Mouse (Mus musculus) cerebellum, adult 11-12 months (tissue): ENCODE results near the gene Frmd4b.
"Not testable (repeated sequence)": the region's sequence is repeated elsewhere in the genome, so short reads cannot be mapped to it uniquely, and the experiment has no call there.

ENCODE experiments used
- DNase-seq: peaks from one replicate; pipeline ENCODE4 v3.0.0; 2022

The Frmd4b gene

DNA sequence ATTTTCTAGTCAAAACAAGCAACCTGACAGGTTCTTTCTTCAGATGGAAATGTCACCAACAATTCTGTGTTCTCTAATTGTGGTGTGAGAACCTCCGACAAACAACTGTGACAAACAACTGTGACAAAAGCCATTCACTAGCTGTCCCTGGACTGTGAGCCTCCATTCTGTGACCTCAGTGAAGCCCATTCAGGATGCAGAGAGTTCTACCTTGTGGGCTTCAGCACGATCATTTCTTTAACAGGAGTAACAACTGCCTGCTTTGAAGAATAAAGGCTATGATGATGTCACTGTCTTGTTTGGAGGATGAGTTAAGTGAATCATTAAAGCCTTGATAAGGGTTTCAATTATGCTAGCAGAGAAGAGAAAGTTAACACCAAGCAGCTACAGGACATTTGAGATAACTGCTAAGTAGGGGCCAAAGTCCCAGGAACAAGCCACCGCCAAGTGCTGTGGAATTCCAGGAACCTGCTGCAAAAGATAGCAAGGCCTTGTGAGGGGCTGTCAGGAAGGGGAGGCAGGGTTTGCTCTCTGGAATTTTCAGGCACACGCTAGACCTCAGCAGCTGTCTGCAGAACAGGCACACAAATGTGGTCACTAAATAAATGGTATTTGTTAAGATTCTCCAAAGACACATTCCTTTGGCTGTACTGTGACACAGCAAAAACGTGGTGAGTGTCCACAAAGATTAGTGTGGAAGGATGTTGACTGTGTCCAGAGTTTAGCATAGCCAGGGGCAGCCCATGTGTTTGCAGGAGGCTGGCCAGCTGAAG lies 207.7 kb downstream of the Frmd4b start:
- DNase-seq = no peak

DNA sequence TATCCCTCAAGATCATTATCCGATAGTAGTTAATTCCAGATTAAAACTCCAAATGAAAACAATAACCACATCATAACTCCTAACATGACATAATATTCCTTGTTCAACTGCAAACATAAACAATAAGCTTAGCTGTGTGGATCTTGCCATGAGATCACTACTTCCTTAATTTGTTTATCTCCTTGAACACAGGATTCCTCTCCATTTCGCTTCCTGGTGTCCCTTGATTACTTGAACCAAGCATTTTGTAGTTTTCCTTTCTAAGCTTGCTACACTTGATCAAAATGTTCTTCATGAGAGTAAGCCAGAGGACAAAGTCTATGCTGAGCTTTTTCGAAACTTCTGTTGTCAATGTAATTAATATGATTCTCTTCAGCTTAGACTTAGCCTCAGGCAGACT lies 209.4 kb downstream of the Frmd4b start:
- DNase-seq = no peak

DNA sequence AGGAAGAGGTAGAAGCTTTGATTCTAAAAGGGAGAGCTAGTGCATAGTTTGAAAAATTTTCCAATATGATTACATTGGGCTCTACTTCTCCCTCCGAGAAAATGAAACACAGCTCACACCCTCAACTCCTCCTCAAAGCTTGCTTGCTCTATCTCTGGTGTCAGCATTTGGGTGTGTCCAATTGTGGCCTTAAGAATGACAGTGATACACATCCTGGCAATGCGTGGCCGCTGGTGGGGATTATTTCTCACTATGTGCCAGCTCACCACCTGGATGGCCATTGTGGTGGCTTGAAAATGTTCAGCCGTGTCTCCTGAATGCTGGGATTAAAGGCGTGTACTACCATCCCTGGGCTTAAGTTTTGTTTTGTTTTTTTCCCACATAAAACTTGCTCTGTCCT lies 209.9 kb downstream of the Frmd4b start:
- no peak for DNase-seq

DNA sequence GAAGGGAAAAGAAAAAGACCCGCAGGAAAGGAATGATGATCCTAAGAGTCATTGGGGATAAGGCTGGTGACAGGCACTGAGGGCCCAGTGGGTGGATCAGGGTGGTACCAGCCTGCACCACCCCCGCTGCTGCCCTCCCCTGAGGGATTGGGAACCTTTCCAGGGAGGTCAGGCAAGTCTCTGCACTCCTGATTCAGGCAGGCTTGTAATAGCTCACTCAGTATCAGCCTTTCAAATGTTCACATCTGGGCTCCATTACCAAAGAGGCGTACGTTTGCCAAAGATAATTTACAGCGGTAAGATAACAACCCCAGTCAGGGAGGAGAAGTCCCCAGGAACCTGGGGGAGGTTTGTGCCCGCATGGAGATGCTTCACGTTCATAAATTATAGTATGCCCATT lies 212.0 kb downstream of the Frmd4b start:
- peak; percentile 6 for DNase-seq

DNA sequence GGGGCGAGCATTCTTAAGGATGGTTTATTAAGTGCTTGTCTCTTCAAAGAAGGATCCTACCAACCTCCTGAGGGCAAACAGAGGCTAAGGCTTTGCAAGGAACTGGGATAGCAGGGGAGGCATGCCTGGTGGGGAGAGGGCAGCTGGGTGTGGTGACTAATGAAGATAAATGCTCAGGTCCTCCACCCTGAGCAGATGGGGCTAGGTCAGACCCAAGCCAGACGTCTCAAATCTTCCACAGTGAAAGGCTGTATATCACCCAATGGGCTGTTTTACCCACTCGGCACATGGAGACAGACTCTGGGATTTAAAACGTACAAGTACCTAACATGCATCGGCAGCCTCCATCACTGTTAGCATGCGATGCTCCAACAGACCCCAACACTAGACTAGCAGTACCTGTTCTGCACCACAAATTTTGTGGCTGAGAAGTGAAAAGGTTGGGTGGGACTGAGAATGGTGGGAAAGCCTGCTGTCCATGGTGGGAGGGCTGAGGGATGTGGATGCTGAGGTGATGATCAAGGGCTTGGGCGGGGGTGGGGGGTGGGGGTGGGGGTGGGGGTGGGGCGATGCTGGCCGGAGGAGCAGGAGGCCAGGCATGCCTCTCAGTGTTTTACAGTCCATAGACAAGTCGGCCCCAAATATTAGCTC lies 214.4 kb downstream of the Frmd4b start:
- DNase-seq = no peak

DNA sequence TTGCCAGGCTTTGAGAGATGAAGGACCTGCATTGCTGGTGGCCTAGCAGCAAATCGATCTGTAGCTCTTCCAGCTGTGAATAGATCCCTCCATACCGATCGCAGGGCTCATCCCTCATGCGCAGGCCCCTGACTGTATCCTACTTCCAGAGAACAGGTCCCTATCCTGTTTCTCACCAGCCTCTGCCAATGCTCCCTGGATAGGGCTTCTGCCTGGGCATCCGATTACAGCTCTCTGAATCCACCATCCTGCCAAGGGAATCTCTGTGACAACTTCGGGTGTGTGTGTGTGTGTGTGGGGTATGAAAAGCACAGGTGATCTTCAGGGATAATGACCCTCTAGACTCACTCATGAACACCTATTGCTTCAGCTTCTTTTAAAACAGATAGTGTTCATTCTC lies 216.9 kb downstream of the Frmd4b start:
- no peak for DNase-seq

DNA sequence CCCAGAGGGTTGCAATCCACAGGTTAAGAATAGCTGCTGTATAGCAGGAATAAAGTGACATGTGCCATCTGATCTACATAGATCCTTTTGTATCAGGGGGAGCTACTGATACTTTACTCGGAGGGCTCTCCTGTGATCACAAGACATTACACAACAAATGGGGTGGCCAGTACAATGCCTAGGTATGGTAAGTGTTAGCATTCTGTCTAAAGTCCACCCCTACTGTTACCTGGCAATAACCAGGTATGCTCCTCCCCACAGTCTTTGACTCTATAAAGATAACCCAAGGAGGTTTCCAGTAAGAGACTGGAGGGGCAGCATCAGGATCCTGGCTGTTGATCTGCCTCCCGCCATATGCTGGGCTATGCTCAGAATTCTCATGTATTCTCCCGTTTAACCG lies 219.4 kb downstream of the Frmd4b start:
- no peak for DNase-seq

DNA sequence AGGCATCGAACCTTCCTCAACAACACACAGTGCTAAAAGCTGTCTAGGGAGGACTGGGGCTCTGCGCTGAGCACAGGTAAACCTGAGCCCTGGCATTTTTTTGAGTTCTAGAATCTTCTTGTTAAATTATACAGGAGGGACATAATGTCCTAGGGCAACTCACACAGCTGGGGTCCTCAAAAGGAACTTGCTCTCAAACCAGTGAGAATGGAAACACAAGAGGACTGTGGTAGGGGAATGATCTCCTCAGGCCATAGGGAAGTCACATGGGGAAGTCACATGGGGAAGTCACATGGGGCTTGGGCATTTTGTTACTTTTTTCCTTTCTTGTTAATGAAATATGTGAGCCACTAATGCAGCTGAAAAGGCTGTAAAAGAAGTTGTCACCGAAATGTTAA lies 220.4 kb downstream of the Frmd4b start:
- no peak for DNase-seq

DNA sequence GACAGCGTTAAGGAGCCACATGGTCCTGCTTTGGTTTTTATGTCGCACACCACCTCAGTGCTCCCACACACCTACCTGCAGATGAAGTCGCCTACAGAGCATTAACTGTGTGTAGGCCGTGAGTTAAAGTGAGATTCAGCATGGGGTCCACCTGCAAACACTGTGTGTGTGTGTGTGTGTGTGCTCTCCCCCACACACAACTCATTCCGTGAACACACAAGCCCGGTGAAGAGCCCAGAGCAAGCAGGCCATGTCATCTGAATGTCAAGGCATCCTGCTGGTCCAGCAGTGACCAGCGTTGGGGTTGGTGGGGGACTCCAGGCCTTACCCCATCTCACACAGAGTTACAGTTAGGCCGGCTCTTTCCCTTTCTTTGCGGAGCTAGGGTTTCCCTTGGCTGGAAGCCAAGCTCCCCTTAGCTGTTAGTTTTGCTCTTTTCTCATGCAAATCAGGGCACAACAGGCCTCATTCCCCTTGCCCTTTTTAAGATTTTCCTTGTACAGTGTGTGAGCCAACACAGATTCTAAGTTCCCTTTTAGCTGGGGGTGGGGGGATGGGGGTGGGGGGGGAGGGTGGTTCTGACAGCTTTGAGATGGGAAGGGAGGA lies 220.9 kb downstream of the Frmd4b start:
- DNase-seq = no peak

DNA sequence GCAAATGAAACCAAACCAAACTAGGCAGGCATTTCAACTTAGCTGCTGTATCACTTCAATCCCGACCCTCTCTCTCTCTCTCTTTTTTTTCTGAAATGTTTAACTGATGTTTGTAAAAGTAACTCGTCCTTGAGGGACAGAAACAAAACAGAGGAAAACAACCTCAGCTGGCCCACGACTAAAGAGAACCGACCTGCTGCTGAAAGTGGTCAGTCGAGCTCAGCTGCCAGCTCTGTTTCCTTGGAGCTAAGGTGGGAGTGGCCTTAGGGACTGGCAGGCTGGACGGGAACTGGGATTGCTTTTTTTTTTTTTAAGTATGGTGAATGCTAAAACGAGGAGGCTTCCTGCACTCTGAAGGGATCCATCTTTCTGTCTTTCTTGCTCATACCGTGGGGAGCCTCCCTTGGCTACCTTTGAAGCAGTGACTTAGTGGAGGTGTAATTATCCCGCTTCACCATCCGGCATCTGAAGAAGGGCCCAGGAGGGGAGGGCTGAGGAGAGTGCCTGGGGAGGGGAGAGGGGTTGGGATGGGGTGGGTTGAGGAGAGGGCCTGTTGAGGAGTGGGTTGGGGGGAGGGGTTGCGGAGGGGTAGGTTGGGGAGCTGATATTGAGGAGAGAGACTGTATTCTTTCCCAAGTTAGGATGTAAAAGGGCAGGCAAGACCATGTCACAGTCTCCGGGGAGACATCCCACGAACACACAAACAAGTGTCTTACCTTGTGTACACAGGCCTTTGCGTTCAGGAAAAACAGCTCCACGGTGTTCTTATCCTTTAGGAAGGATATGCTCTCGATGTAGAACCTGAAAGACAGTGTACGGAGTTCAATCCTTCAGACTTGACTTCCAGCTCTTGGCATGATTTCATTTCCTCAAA lies 221.6 kb downstream of the Frmd4b start:
- DNase-seq = no peak

DNA sequence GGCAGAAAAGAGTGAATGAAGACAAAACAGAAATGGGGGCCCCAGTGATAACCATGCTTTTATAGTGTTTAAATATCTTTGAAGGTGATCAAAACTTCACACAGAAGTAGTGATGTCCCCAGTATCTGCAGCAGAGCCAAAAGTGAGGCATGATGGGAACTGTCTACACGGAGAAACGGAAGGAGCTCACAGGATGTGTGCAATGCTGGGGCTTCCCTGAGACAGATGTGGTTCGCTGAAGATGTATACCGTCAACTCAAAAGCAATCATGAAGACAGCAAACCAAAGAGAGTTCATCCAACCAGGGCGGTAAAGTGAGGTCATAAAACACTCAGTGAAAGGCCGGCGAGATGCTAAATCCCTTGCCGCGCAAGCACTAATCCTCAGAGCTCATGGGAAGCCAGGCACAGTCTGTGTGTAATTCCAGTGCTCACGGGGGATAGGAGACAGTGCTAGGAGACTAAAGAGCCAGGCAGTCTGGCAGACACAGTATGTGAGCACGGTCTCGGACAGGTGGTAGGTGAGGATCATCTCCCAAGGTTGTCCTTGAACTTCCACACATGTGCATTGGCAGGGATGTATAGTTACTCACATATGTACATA lies 222.8 kb downstream of the Frmd4b start:
- no peak for DNase-seq

DNA sequence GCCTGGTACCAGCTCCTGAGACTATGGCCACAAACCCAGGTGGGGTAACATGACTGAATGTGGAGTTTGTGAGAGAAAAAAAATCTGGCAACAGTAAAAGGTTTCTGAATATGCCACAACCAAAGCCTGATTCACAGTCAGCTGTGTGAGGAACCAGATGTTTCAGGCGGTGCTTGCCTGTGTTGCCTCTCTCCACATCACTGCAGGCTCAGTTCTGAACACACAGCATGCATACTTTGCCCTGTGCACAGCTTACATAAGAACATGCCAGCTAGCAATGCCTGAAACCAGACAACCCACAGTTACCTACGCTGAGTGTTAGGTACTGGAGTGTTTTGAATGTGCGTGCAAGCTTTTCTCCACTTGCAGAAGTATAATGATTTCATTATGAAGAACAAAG lies 224.4 kb downstream of the Frmd4b start:
- no peak for DNase-seq

DNA sequence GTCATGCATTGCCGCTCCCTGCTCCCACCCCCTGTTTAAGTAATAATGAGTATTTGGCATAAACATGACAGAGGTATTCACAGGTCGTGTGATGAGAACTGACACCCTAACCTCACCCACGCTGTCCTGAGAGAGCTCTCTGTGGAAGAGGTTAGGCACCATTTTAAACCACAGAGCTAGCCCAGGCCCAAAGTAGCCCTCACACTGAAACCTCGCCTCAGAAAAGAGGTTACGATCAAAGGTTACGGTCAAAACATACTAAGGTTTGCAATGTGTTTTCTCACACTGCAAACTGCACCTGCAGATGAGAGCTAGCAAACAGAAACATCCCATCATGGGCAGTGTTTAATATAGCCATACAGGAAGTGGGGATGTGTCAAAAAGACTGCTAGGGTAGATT lies 230.0 kb downstream of the Frmd4b start:
- no peak for DNase-seq

DNA sequence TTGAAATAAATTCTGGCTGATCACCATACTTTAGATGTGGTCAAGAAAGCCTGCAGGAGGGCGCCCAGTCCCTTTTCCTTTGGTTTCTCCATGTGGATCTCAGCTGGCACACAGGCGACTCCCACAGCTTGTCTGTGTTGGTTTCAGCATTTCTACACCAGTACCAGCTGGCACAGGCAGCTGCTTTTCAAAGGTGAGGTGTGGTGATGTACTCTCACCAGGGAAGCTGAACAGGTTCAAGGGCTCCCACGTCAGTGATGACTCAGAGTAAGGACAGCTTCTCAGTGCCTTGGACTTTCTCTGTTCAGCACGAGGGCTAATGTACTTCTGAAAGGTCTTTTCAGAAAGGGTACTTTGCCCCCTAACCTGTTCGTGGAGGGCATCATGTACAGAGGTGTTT lies 232.4 kb downstream of the Frmd4b start:
- DNase-seq = no peak

DNA sequence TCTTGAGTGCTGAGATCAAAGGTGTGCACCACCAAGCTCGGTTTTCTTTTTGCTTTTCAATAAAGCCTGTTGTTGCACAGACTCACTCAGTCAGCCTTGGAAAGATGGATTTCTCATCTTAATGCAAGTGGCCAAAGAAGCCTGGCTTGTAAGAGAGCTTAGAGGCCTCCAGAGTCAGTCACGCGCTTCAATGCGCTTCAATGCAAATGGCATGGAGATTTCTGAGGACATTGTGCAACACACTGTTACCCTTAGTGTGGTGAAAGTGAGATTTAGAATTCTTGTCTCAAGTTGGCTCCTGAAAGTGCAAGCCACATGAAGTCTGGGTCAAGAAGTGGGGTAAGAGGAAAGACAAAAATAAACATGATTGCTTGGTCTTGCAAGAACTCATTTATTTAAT lies 236.1 kb downstream of the Frmd4b start:
- no peak for DNase-seq

DNA sequence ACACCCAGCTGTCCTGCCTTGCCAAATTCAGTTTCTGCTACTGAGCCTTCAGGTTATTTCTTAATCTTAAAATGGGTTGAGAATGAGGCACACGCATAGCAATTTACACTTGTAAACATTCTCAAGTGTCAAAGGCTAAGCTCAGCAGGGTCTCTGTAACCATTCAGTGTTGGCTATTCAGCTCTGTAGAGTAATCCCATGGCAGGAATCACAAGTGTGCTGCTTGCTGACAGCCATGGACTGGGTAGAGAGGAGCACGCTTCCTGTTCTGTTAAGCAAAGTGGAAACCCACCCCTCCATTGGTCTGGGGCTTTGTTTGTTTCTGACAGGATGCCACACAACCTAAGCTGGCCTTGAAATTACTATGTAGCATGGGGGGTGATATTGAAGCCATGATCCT lies 246.4 kb downstream of the Frmd4b start:
- no peak for DNase-seq

DNA sequence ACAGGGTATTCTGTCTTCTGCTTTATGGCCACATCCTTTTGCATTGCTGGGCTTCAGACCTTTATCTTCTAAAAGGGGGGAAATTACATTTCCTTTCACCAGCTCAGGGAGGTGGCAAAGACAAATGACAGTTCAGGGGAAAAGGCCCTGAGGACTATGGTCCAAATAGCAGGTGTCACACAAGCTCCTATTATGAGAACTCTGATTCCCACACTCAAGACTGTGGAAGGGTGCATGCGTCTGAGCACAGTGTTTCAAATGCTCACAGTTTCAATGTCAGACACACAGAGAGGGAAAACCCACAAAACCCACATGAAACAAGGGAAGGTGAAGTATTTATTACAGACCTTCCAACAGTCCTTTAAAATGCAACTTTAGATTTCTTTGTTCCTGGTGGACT lies 246.9 kb downstream of the Frmd4b start:
- DNase-seq = no peak

DNA sequence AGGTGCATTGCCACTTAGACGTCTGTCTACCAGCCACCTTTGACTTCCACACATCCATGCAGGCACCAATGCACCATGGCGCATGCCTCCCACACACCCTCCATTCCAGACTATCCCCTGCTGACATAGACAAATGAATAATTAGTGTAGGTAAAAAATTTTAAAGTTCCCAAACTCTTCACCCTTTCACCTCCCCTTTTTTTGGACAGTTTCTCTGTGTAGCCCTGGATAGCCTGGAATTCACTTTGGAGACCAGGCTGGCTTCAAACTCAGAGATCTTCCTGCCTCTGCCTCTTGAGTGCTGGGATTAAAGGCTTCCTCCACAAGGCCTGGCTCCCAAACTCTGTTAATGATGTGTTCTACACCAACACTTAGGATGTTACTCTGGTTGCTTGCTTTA lies 253.5 kb downstream of the Frmd4b start:
- DNase-seq = no peak

DNA sequence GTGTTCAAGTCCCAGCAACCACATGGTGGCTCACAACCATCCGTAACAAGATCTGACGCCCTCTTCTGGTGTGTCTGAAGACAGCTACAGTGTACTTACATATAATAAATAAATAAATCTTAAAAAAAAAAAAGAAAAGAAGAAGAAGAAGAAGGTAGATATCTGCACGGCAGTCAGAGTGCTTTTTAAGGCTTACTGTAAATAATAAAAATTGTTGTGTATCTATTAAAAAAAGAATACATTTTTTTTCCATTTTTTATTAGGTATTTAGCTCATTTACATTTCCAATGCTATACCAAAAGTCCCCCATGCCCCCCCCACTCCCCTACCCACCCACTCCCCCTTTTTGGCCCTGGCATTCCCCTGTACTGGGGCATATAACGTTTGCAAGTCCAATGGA lies 259.7 kb downstream of the Frmd4b start:
- DNase-seq = not testable (repeated sequence)

DNA sequence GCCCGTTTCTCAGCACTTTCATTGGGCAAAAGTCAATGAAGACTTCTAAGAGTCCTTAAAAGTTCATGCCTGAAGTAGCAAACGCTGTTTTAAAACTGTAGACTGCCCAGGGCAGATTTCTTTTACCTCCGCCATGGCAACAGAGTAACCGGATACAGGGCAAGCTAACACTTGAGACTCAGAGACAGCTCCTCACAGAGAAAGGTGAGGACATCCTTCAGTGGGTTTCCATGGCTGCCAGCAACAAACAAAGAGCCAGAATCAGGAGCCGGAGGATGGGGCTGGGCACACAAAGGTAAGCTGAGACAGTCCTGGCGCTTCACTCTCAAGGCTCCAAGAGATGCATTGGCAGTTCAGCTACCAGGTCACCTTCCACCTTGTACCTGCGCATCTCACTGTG lies 260.7 kb downstream of the Frmd4b start:
- no peak for DNase-seq

DNA sequence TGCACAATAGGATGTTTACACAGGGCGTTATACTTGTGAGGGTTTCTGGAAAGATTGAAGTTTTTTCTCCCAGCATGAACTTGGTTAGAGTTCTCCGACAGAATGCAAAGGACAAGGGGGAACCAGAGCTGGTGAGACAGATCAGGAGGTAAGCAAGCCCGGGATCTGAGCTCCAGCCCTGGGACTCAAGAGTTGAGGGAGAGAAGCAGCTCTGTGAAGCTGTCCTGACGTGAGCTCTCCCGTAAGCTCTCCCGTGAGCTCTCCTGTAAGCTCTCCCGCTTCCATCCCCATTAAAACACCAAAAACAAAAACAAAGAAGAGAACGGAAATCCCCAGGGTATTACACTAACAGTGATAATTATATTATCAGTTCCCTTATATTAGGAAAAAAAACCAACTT lies 262.2 kb downstream of the Frmd4b start:
- no peak for DNase-seq

DNA sequence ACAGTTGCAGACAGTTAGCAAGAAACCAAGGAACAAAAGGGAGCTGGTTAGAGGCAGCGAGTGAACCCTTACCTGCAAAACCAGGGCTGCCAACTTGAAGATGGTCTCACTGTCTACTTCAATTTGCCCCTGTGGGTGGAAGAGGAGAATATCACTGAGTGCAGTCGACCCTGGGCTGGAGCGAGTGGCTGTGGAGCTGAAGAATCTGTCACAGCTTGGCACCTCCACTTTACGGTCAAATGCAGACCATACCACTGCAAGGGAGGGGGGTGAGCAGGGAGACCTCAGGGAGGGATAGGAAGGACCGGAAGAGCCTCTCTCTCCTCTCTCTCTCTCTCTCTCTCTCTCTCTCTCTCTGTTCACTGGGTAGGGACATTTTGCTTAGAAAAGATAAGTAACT lies 263.4 kb downstream of the Frmd4b start:
- no peak for DNase-seq

DNA sequence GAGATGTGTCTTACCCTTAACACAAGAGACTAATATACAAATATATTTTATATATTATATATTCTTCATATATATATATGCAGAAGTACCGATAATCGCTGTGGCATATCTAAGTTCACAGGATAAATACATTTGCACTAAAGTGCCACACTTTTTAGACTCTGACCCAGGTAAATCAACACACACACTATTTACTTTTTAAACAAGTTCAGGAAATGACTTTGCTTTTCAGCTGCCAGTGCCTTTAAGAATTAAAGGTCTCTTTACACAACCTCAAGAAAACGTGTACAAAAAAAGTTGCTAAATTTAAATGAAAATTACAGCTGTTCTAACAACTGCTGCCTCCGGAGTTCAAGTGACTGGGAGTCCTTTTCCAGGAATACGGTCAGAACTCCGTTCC lies 264.0 kb downstream of the Frmd4b start:
- DNase-seq = no peak
